Mouse (Mus musculus): ENCODE data around the gene Ehmt2.

The Ehmt2 gene

GRCm38 (mm10) chr17:34898160-34898586 lies at the start of gene Ehmt2, which contains the start of gene C2:
Gene Ehmt2 (plus strand): TSS chr17:34898469.
Gene C2 (minus strand): TSS chr17:34898265.
- peak; percentile 75 to 85 for DNase-seq (ENCODE audit: low spot score in 2 of 2)

- DNase-seq (ENCODE audit: low spot score in 2 of 2): peak; percentile 94 to 96
Measured at GRCm38 (mm10) chr17:34849722-34850516, 48.4 kb upstream of the Ehmt2 start, which contains the start of the genes Skiv2l and Nelfe. Gene Skiv2l (minus strand): TSS chr17:34850210. Gene Nelfe (plus strand): TSS chr17:34850391.

GRCm38 (mm10) chr17:34850517-34851125 lies 47.6 kb upstream of the Ehmt2 start:
- DNase-seq (ENCODE audit: low spot score in 2 of 2): no peak

- DNase-seq (ENCODE audit: low spot score in 2 of 2): no peak
Measured at GRCm38 (mm10) chr17:34853511-34853910, 44.8 kb upstream of the Ehmt2 start.

GRCm38 (mm10) chr17:34854761-34855160 lies 43.5 kb upstream of the Ehmt2 start:
- DNase-seq (ENCODE audit: low spot score in 2 of 2): no peak

- peak in 1 of 2 experiments; percentile 42 for DNase-seq (ENCODE audit: low spot score in 2 of 2)
Measured at GRCm38 (mm10) chr17:34855825-34856224, 42.4 kb upstream of the Ehmt2 start.

GRCm38 (mm10) chr17:34858670-34859069 lies 39.6 kb upstream of the Ehmt2 start:
- DNase-seq (ENCODE audit: low spot score in 2 of 2): no peak

- no peak for DNase-seq (ENCODE audit: low spot score in 2 of 2)
Measured at GRCm38 (mm10) chr17:34860514-34860913, 37.8 kb upstream of the Ehmt2 start.

- peak in 1 of 2 experiments; percentile 32 for DNase-seq (ENCODE audit: low spot score in 2 of 2)
Measured at GRCm38 (mm10) chr17:34861704-34862415, 36.4 kb upstream of the Ehmt2 start.

GRCm38 (mm10) chr17:34862416-34863081 lies 35.7 kb upstream of the Ehmt2 start, which contains the start of gene Cfb:
Gene Cfb (minus strand): TSS chr17:34862518.
- no peak for DNase-seq (ENCODE audit: low spot score in 2 of 2)

- no peak for DNase-seq (ENCODE audit: low spot score in 2 of 2)
Measured at GRCm38 (mm10) chr17:34865981-34866380, 32.3 kb upstream of the Ehmt2 start.

GRCm38 (mm10) chr17:34874321-34874720 lies 23.9 kb upstream of the Ehmt2 start:
- no peak for DNase-seq (ENCODE audit: low spot score in 2 of 2)

- DNase-seq (ENCODE audit: low spot score in 2 of 2): no peak
Measured at GRCm38 (mm10) chr17:34879336-34879879, 18.9 kb upstream of the Ehmt2 start, which contains the start of gene Zbtb12. Gene Zbtb12 (plus strand): TSS chr17:34879483.

- DNase-seq (ENCODE audit: low spot score in 2 of 2): no peak
Measured at GRCm38 (mm10) chr17:34881166-34881565, 17.1 kb upstream of the Ehmt2 start.

- no peak for DNase-seq (ENCODE audit: low spot score in 2 of 2)
Measured at GRCm38 (mm10) chr17:34881683-34882310, 16.5 kb upstream of the Ehmt2 start, which contains the start of gene Gm20547. Gene Gm20547 (minus strand): TSS chr17:34882042.

- DNase-seq (ENCODE audit: low spot score in 2 of 2): no peak
Measured at GRCm38 (mm10) chr17:34883332-34883731, 14.9 kb upstream of the Ehmt2 start.

- DNase-seq (ENCODE audit: low spot score in 2 of 2): no peak
Measured at GRCm38 (mm10) chr17:34884704-34885103, 13.6 kb upstream of the Ehmt2 start.

GRCm38 (mm10) chr17:34885615-34886014 lies 12.7 kb upstream of the Ehmt2 start:
- no peak for DNase-seq (ENCODE audit: low spot score in 2 of 2)

GRCm38 (mm10) chr17:34887942-34888341 lies 10.3 kb upstream of the Ehmt2 start:
- no peak for DNase-seq (ENCODE audit: low spot score in 2 of 2)

- DNase-seq (ENCODE audit: low spot score in 2 of 2): no peak
Measured at GRCm38 (mm10) chr17:34890074-34890743, 8.1 kb upstream of the Ehmt2 start.

All from urinary bladder, adult 18-20 months (tissue).